Mouse (Mus musculus): ENCODE results near the gene Tekt1. TPM values are rescaled to one million over a fixed set of nuclear protein-coding genes. Genes with fewer than 3 reads are reported as not detected.

The Tekt1 gene
- polyA plus RNA-seq, 1 experiment: 1.1 TPM

GRCm38 (mm10) chr11:72396621-72397020 is 34.4 kb upstream of the Tekt1 start:
- DNase-seq: no peak
- H3K27ac ChIP-seq (ENCODE audit: insufficient read depth, low read length): no peak overlapping the region
- no peak for TF ChIP-seq CTCF (IDR thresholded peaks at IDR 0.05; ENCODE audit: borderline replicate concordance, insufficient read depth, low read depth, low read length)
- no peak for TF ChIP-seq POLR2A (IDR thresholded peaks at IDR 0.05; ENCODE audit: borderline replicate concordance, insufficient read depth, low read length)
- no peak overlapping the region for H3K4me3 ChIP-seq (replicated peaks; ENCODE audit: insufficient read depth, low read depth, low read length)
- H3K4me1 ChIP-seq (ENCODE audit: control insufficient read depth, insufficient read depth, low read length): no peaks in the 10 kb centered on the region
- H3K27me3 ChIP-seq (ENCODE audit: control insufficient read depth, insufficient read depth, low read length): no peaks in the 10 kb centered on the region
- 54% methylated on average over 7 of the region's 7 CpGs for WGBS

- Histone ChIP-seq H3K4me1 (ENCODE audit: control insufficient read depth, insufficient read depth, low read length) (no peaks in the 10 kb centered on the region), H3K27ac (ENCODE audit: insufficient read depth, low read length) (no peak overlapping the region), H3K4me3 (replicated peaks; ENCODE audit: insufficient read depth, low read depth, low read length) (no peak overlapping the region), H3K27me3 (ENCODE audit: control insufficient read depth, insufficient read depth, low read length) (no peaks in the 10 kb centered on the region)
- TF ChIP-seq POLR2A (IDR thresholded peaks at IDR 0.05; ENCODE audit: borderline replicate concordance, insufficient read depth, low read length): no peak
- TF ChIP-seq CTCF (IDR thresholded peaks at IDR 0.05; ENCODE audit: borderline replicate concordance, insufficient read depth, low read depth, low read length): no peak
- WGBS: 81% methylated on average over 6 of the region's 6 CpGs
- no peak for DNase-seq
These were observed 33.4 kb upstream of the Tekt1 start for GRCm38 (mm10) chr11:72395652-72396051.

GRCm38 (mm10) chr11:72394694-72395093 is 32.5 kb upstream of the Tekt1 start:
- no peaks in the 10 kb centered on the region for H3K4me1 ChIP-seq (ENCODE audit: control insufficient read depth, insufficient read depth, low read length)
- H3K27ac ChIP-seq (ENCODE audit: insufficient read depth, low read length): no peak overlapping the region
- no peak for TF ChIP-seq POLR2A (IDR thresholded peaks at IDR 0.05; ENCODE audit: borderline replicate concordance, insufficient read depth, low read length)
- TF ChIP-seq CTCF (IDR thresholded peaks at IDR 0.05; ENCODE audit: borderline replicate concordance, insufficient read depth, low read depth, low read length): no peak
- no peak for DNase-seq
- no peaks in the 10 kb centered on the region for H3K27me3 ChIP-seq (ENCODE audit: control insufficient read depth, insufficient read depth, low read length)
- no peak overlapping the region for H3K4me3 ChIP-seq (replicated peaks; ENCODE audit: insufficient read depth, low read depth, low read length)
- 91% methylated on average over 2 of the region's 2 CpGs for WGBS

- no peak overlapping the region for H3K4me3 ChIP-seq (replicated peaks; ENCODE audit: insufficient read depth, low read depth, low read length)
- no peaks in the 10 kb centered on the region for H3K4me1 ChIP-seq (ENCODE audit: control insufficient read depth, insufficient read depth, low read length)
- DNase-seq: no peak
- no peak for TF ChIP-seq POLR2A (IDR thresholded peaks at IDR 0.05; ENCODE audit: borderline replicate concordance, insufficient read depth, low read length)
- no peak for TF ChIP-seq CTCF (IDR thresholded peaks at IDR 0.05; ENCODE audit: borderline replicate concordance, insufficient read depth, low read depth, low read length)
- H3K27ac ChIP-seq (ENCODE audit: insufficient read depth, low read length): no peak overlapping the region
- H3K27me3 ChIP-seq (ENCODE audit: control insufficient read depth, insufficient read depth, low read length): no peaks in the 10 kb centered on the region
- 9% methylated on average over 5 of the region's 5 CpGs for whole genome bisulfite sequencing
These were observed 31.4 kb upstream of the Tekt1 start for GRCm38 (mm10) chr11:72393669-72394068.

- TF ChIP-seq CTCF (IDR thresholded peaks at IDR 0.05; ENCODE audit: borderline replicate concordance, insufficient read depth, low read depth, low read length) (no peak), POLR2A (IDR thresholded peaks at IDR 0.05; ENCODE audit: borderline replicate concordance, insufficient read depth, low read length) (no peak)
- no peak overlapping the region for H3K4me3 ChIP-seq (replicated peaks; ENCODE audit: insufficient read depth, low read depth, low read length)
- H3K27ac ChIP-seq (ENCODE audit: insufficient read depth, low read length): no peak overlapping the region
- H3K4me1 ChIP-seq (ENCODE audit: control insufficient read depth, insufficient read depth, low read length): no peaks in the 10 kb centered on the region
- no peaks in the 10 kb centered on the region for H3K27me3 ChIP-seq (ENCODE audit: control insufficient read depth, insufficient read depth, low read length)
- DNase-seq: no peak
- 22% methylated on average over 3 of the region's 3 CpGs for WGBS
These were observed 31.0 kb upstream of the Tekt1 start for GRCm38 (mm10) chr11:72393243-72393642.

- Histone ChIP-seq H3K27ac (ENCODE audit: insufficient read depth, low read length) (no peak overlapping the region), H3K4me1 (ENCODE audit: control insufficient read depth, insufficient read depth, low read length) (no peaks in the 10 kb centered on the region), H3K27me3 (ENCODE audit: control insufficient read depth, insufficient read depth, low read length) (no peaks in the 10 kb centered on the region), H3K4me3 (replicated peaks; ENCODE audit: insufficient read depth, low read depth, low read length) (no peak overlapping the region)
- 90% methylated on average over 13 of the region's 13 CpGs for WGBS
- DNase-seq: no peak
- TF ChIP-seq CTCF (IDR thresholded peaks at IDR 0.05; ENCODE audit: borderline replicate concordance, insufficient read depth, low read depth, low read length) (no peak), POLR2A (IDR thresholded peaks at IDR 0.05; ENCODE audit: borderline replicate concordance, insufficient read depth, low read length) (no peak)
These were observed 28.9 kb upstream of the Tekt1 start for GRCm38 (mm10) chr11:72391181-72391580.

GRCm38 (mm10) chr11:72389407-72390142 is 27.3 kb upstream of the Tekt1 start:
- WGBS: 59% methylated on average over 7 of the region's 7 CpGs
- Histone ChIP-seq H3K27ac (ENCODE audit: insufficient read depth, low read length) (no peak overlapping the region), H3K4me1 (ENCODE audit: control insufficient read depth, insufficient read depth, low read length) (no peaks in the 10 kb centered on the region), H3K4me3 (replicated peaks; ENCODE audit: insufficient read depth, low read depth, low read length) (no peak overlapping the region), H3K27me3 (ENCODE audit: control insufficient read depth, insufficient read depth, low read length) (no peaks in the 10 kb centered on the region)
- no peak for DNase-seq
- TF ChIP-seq POLR2A (IDR thresholded peaks at IDR 0.05; ENCODE audit: borderline replicate concordance, insufficient read depth, low read length): no peak
- TF ChIP-seq CTCF (IDR thresholded peaks at IDR 0.05; ENCODE audit: borderline replicate concordance, insufficient read depth, low read depth, low read length): no peak

GRCm38 (mm10) chr11:72388113-72388529 is 25.9 kb upstream of the Tekt1 start:
- H3K4me1 ChIP-seq (ENCODE audit: control insufficient read depth, insufficient read depth, low read length): no peaks in the 10 kb centered on the region
- no peak overlapping the region for H3K4me3 ChIP-seq (replicated peaks; ENCODE audit: insufficient read depth, low read depth, low read length)
- no peak overlapping the region for H3K27ac ChIP-seq (ENCODE audit: insufficient read depth, low read length)
- DNase-seq: no peak
- 98% methylated on average over 6 of the region's 6 CpGs for WGBS
- no peaks in the 10 kb centered on the region for H3K27me3 ChIP-seq (ENCODE audit: control insufficient read depth, insufficient read depth, low read length)
- TF ChIP-seq POLR2A (IDR thresholded peaks at IDR 0.05; ENCODE audit: borderline replicate concordance, insufficient read depth, low read length) (no peak), CTCF (IDR thresholded peaks at IDR 0.05; ENCODE audit: borderline replicate concordance, insufficient read depth, low read depth, low read length) (no peak)
